Mouse (Mus musculus): Measurements from ENCODE around the gene Marveld1.

Marveld1 gene

GRCm38 (mm10) chr19:42170025-42170969 is 23.1 kb downstream of the Marveld1 start:
- peak; percentile 59 for DNase-seq (ENCODE audit: low spot score)

GRCm38 (mm10) chr19:42176841-42177240 is 29.6 kb downstream of the Marveld1 start:
- DNase-seq (ENCODE audit: low spot score): no peak

- no peak for DNase-seq (ENCODE audit: low spot score)
Measured at GRCm38 (mm10) chr19:42177461-42177860, 30.3 kb downstream of the Marveld1 start.

- DNase-seq (ENCODE audit: low spot score): no peak
Measured at GRCm38 (mm10) chr19:42179356-42179755, 32.2 kb downstream of the Marveld1 start.

GRCm38 (mm10) chr19:42182673-42183072 is 35.5 kb downstream of the Marveld1 start:
- no peak for DNase-seq (ENCODE audit: low spot score)

GRCm38 (mm10) chr19:42189735-42190134 is 42.5 kb downstream of the Marveld1 start:
- DNase-seq (ENCODE audit: low spot score): no peak

- no peak for DNase-seq (ENCODE audit: low spot score)
Measured at GRCm38 (mm10) chr19:42190494-42190893, 43.3 kb downstream of the Marveld1 start.

- no peak for DNase-seq (ENCODE audit: low spot score)
Measured at GRCm38 (mm10) chr19:42193311-42193710, 46.1 kb downstream of the Marveld1 start.

- no peak for DNase-seq (ENCODE audit: low spot score)
Measured at GRCm38 (mm10) chr19:42196378-42196777, 49.2 kb downstream of the Marveld1 start.

GRCm38 (mm10) chr19:42197066-42197465 is 49.9 kb downstream of the Marveld1 start:
- no peak for DNase-seq (ENCODE audit: low spot score)

GRCm38 (mm10) chr19:42198026-42198425 is 50.8 kb downstream of the Marveld1 start:
- no peak for DNase-seq (ENCODE audit: low spot score)

Measured in ovary, postnatal 10 days (tissue).